Mouse (Mus musculus) myocyte (in vitro differentiated cells): ENCODE results near the gene Kmt2d. TPM values are rescaled to one million over a fixed set of nuclear protein-coding genes. Genes with fewer than 3 reads are reported as not detected.
A peak's percentile ranks its signal among the peaks of the same experiment; 100 is the strongest.

Source experiments
- H3K27me3 ChIP-seq: one replicate; pipeline ENCODE4 v1.6.1; 2011; ENCODE audit not compliant: control insufficient read depth, insufficient read depth, insufficient read length
- H3K36me3 ChIP-seq: one replicate; pipeline ENCODE4 v1.6.1; 2011; ENCODE audit not compliant: control insufficient read depth, insufficient read depth
- H3K4me2 ChIP-seq: one replicate; pipeline ENCODE4 v1.6.1; 2011; ENCODE audit warnings: low read depth, control low read depth
- H3K4me3 ChIP-seq: one replicate; pipeline ENCODE4 v1.5.1; 2011; ENCODE audit warnings: mild to moderate bottlenecking, control low read depth, moderate library complexity
- H3K79me2 ChIP-seq: one replicate; pipeline ENCODE4 v1.6.1; 2011; ENCODE audit not compliant: control insufficient read depth, insufficient read depth
- H3ac ChIP-seq: one replicate; pipeline ENCODE4 v1.6.1; 2011; ENCODE audit not compliant: control insufficient read depth, insufficient read length
- CEBPB ChIP-seq: IDR thresholded peaks from 2 replicates; pipeline ENCODE4 v1.6.1; 2011; ENCODE audit warnings: mild to moderate bottlenecking, moderate library complexity; ENCODE audit not compliant: poor library complexity, insufficient read depth, severe bottlenecking
- E2F4 ChIP-seq: IDR thresholded peaks from one replicate; pipeline ENCODE4 v1.6.1; 2011; ENCODE audit warnings: mild to moderate bottlenecking, control low read depth, moderate library complexity; ENCODE audit not compliant: insufficient read depth
- MAX ChIP-seq: IDR thresholded peaks from one replicate; pipeline ENCODE4 v1.6.1; 2011; ENCODE audit warnings: low read depth, mild to moderate bottlenecking, control low read depth
- MYOD1 ChIP-seq, 3 experiments: IDR thresholded peaks; one replicate each; pipeline ENCODE4 v1.6.1; 2011; ENCODE audit warnings: control low read depth in 2 of 3, low read depth in 2 of 3, mild to moderate bottlenecking in 2 of 3, moderate library complexity in 1 of 3; ENCODE audit not compliant: insufficient read length in 2 of 3, control insufficient read depth in 1 of 3
- MYOG ChIP-seq, 3 experiments: IDR thresholded peaks; one replicate each; pipeline ENCODE4 v1.6.1; 2011; ENCODE audit warnings: control low read depth in 2 of 3, low read depth in 2 of 3, mild to moderate bottlenecking in 2 of 3; ENCODE audit not compliant: insufficient read length in 2 of 3, control insufficient read depth in 1 of 3, insufficient read depth in 1 of 3
- POLR2A ChIP-seq: IDR thresholded peaks from one replicate; pipeline ENCODE4 v1.6.1; 2011; ENCODE audit warnings: low read depth, mild to moderate bottlenecking, control low read depth, moderate library complexity; ENCODE audit not compliant: insufficient read length
- POLR2AphosphoS2 ChIP-seq: IDR thresholded peaks from one replicate; pipeline ENCODE4 v1.6.1; 2011; ENCODE audit warnings: low read depth, control low read depth; ENCODE audit not compliant: insufficient read length
- REST ChIP-seq: IDR thresholded peaks from one replicate; pipeline ENCODE4 v1.6.1; 2011; ENCODE audit warnings: mild to moderate bottlenecking, control low read depth, moderate library complexity; ENCODE audit not compliant: insufficient read depth, insufficient read length
- SRF ChIP-seq: IDR thresholded peaks from one replicate; pipeline ENCODE4 v1.6.1; 2011; ENCODE audit warnings: low read depth; ENCODE audit not compliant: control insufficient read depth, insufficient read length
- TCF12 ChIP-seq: IDR thresholded peaks from one replicate; pipeline ENCODE4 v1.6.1; 2011; ENCODE audit warnings: mild to moderate bottlenecking, control low read depth; ENCODE audit not compliant: poor library complexity, insufficient read depth, severe bottlenecking
- TCF3 ChIP-seq: IDR thresholded peaks from one replicate; pipeline ENCODE4 v1.6.1; 2011; ENCODE audit warnings: low read depth, control low read depth; ENCODE audit not compliant: insufficient read length
- USF1 ChIP-seq: IDR thresholded peaks from one replicate; pipeline ENCODE4 v1.6.1; 2011; ENCODE audit warnings: low read depth, mild to moderate bottlenecking, control low read depth, moderate library complexity
- polyA plus RNA-seq: library from polyadenylated mRNA; unstranded; fragments of >200 nt; fragmentation: generic; extraction: Trizol; gene quantifications from one replicate; pipeline ENCODE4 v1.2.1, GENCODE M21; 2012; ENCODE audit warnings: missing spikeins

Kmt2d gene
- polyA plus RNA-seq, 1 experiment = 27.1 TPM

GRCm38 (mm10) chr15:98893036-98893435 is 22.0 kb upstream of the Kmt2d start:
- no peaks in the 10 kb centered on the region for H3K79me2 ChIP-seq
- no peak for TF ChIP-seq MAX
- no peak for TF ChIP-seq POLR2AphosphoS2
- no peak for TF ChIP-seq E2F4
- no peak for TF ChIP-seq USF1
- no peak for TF ChIP-seq REST
- TF ChIP-seq CEBPB = no peak
- no peak for TF ChIP-seq MYOG (IDR thresholded peaks at IDR 0.05; ENCODE audit: control insufficient read depth in 1 of 3, insufficient read depth in 1 of 3, insufficient read length in 2 of 3, low read depth in 2 of 3)
- no peak for TF ChIP-seq SRF
- no peak for TF ChIP-seq TCF12
- TF ChIP-seq TCF3 = no peak
- no peak for TF ChIP-seq POLR2A
- TF ChIP-seq MYOD1 (IDR thresholded peaks at IDR 0.05; ENCODE audit: control insufficient read depth in 1 of 3, insufficient read length in 2 of 3, low read depth in 2 of 3) = no peak
- no peaks in the 10 kb centered on the region for H3K36me3 ChIP-seq
- H3K4me2 ChIP-seq = no peak overlapping the region
- no peak overlapping the region for H3ac ChIP-seq
- peaks cover 37% of the 10 kb centered on the region for H3K27me3 ChIP-seq
- no peak overlapping the region for H3K4me3 ChIP-seq

- H3K36me3 ChIP-seq = no peaks in the 10 kb centered on the region
- TF ChIP-seq POLR2A (no peak), MYOD1 (IDR thresholded peaks at IDR 0.05; ENCODE audit: control insufficient read depth in 1 of 3, insufficient read length in 2 of 3, low read depth in 2 of 3) (no peak), TCF3 (no peak), POLR2AphosphoS2 (no peak), MAX (peak; percentile 72), REST (no peak), USF1 (no peak), E2F4 (no peak)
- H3K27me3 ChIP-seq = peaks cover 27% of the 10 kb centered on the region
- no peak overlapping the region for H3K4me2 ChIP-seq
- no peak overlapping the region for H3ac ChIP-seq
- no peaks in the 10 kb centered on the region for H3K79me2 ChIP-seq
- H3K4me3 ChIP-seq = no peak overlapping the region
These were observed 21.1 kb upstream of the Kmt2d start for GRCm38 (mm10) chr15:98891907-98892606.

GRCm38 (mm10) chr15:98891198-98891742 is 20.3 kb upstream of the Kmt2d start:
- H3K4me3 ChIP-seq = no peak overlapping the region
- peaks cover 23% of the 10 kb centered on the region for H3K27me3 ChIP-seq
- H3K4me2 ChIP-seq = no peak overlapping the region
- TF ChIP-seq MYOG (IDR thresholded peaks at IDR 0.05; ENCODE audit: control insufficient read depth in 1 of 3, insufficient read depth in 1 of 3, insufficient read length in 2 of 3, low read depth in 2 of 3) (no peak), TCF3 (no peak), SRF (no peak), POLR2AphosphoS2 (no peak), POLR2A (no peak), CEBPB (no peak), REST (no peak), MAX (no peak), TCF12 (no peak), USF1 (no peak), E2F4 (no peak), MYOD1 (IDR thresholded peaks at IDR 0.05; ENCODE audit: control insufficient read depth in 1 of 3, insufficient read length in 2 of 3, low read depth in 2 of 3) (no peak)
- no peaks in the 10 kb centered on the region for H3K36me3 ChIP-seq
- no peak overlapping the region for H3ac ChIP-seq
- H3K79me2 ChIP-seq = no peaks in the 10 kb centered on the region

GRCm38 (mm10) chr15:98887526-98887925 is 16.5 kb upstream of the Kmt2d start:
- Histone ChIP-seq H3K79me2 (no peaks in the 10 kb centered on the region), H3K4me2 (peak overlapping the region; percentile 46), H3K27me3 (no peaks in the 10 kb centered on the region), H3K4me3 (no peak overlapping the region), H3ac (no peak overlapping the region), H3K36me3 (no peaks in the 10 kb centered on the region)
- TF ChIP-seq REST (no peak), TCF3 (no peak), SRF (no peak), MAX (no peak), CEBPB (no peak), MYOD1 (IDR thresholded peaks at IDR 0.05; ENCODE audit: control insufficient read depth in 1 of 3, insufficient read length in 2 of 3, low read depth in 2 of 3) (no peak), E2F4 (no peak), POLR2AphosphoS2 (no peak), TCF12 (no peak), POLR2A (no peak), MYOG (IDR thresholded peaks at IDR 0.05; ENCODE audit: control insufficient read depth in 1 of 3, insufficient read depth in 1 of 3, insufficient read length in 2 of 3, low read depth in 2 of 3) (no peak), USF1 (no peak)
